Mouse (Mus musculus) naive thymus-derived CD4-positive, alpha-beta T cell, adult 2 months (primary cell): ENCODE measurements around the gene Ssbp3.

Source experiments
- DNase-seq: peaks from one replicate; pipeline ENCODE4 v3.0.0-alpha.2; 2011; ENCODE audit warnings: low read depth

Gene Ssbp3

GRCm38 (mm10) chr4:107097871-107098270 lies 187.4 kb downstream of the Ssbp3 start:
- no peak for DNase-seq

GRCm38 (mm10) chr4:107098375-107098774 lies 187.9 kb downstream of the Ssbp3 start:
- DNase-seq: no peak

- DNase-seq: no peak
Measured at GRCm38 (mm10) chr4:107098791-107099525, 188.5 kb downstream of the Ssbp3 start.
